Mouse (Mus musculus) hindbrain, embryonic 16.5 days (tissue): ENCODE data around the gene Pik3ip1. TPM values are rescaled to one million over a fixed set of nuclear protein-coding genes. Genes with fewer than 3 reads are reported as not detected.

Experiments used
- ATAC-seq: fragments of 200-750 bp; cut with Nextera tagmentation; 2 replicates; pipeline ENCODE4 v1.8.0; 2017; ENCODE audit warnings: moderate TSS enrichment, moderate library complexity
- H3K27ac ChIP-seq: fragments of 300-500 bp; sonication (generic); 2 replicates; pipeline ENCODE4 v1.5.1; 2014; ENCODE audit warnings: low read depth, mild to moderate bottlenecking, control low read depth, low read length, moderate library complexity
- H3K27me3 ChIP-seq: fragments of 300-500 bp; sonication (generic); replicated peaks from 2 replicates; pipeline ENCODE4 v1.6.1; 2014; ENCODE audit warnings: low read length; ENCODE audit not compliant: control insufficient read depth, insufficient read depth
- H3K36me3 ChIP-seq: fragments of 300-500 bp; sonication (generic); 2 replicates; pipeline ENCODE4 v1.6.1; 2014; ENCODE audit warnings: mild to moderate bottlenecking, low read length, moderate library complexity, mixed read lengths; ENCODE audit not compliant: control insufficient read depth, insufficient read depth
- H3K4me1 ChIP-seq: fragments of 300-500 bp; sonication (generic); 2 replicates; pipeline ENCODE4 v1.6.1; 2014; ENCODE audit warnings: low read depth, low read length; ENCODE audit not compliant: control insufficient read depth, insufficient read depth
- H3K4me2 ChIP-seq: fragments of 300-500 bp; sonication (generic); 2 replicates; pipeline ENCODE4 v1.6.1; 2014; ENCODE audit warnings: mild to moderate bottlenecking, low read length, control low read depth, moderate library complexity
- H3K4me3 ChIP-seq: fragments of 300-500 bp; sonication (generic); 2 replicates; pipeline ENCODE4 v1.5.1; 2014; ENCODE audit warnings: mild to moderate bottlenecking, low read length, control low read depth, moderate library complexity
- H3K9ac ChIP-seq: fragments of 300-500 bp; sonication (generic); 2 replicates; pipeline ENCODE4 v1.6.1; 2014; ENCODE audit warnings: low read depth, mild to moderate bottlenecking, control low read depth, low read length, moderate library complexity
- H3K9me3 ChIP-seq: fragments of 300-500 bp; sonication (generic); 2 replicates; pipeline ENCODE4 v1.6.1; 2014; ENCODE audit warnings: mild to moderate bottlenecking, low read length, moderate library complexity; ENCODE audit not compliant: control insufficient read depth
- WGBS: fragments of 180-500 bp; shearing (Covaris S2); extraction: QIAGEN DNeasy Blood & Tissue Kit; methylation state at CpG from one replicate; pipeline ENCODE4 v1.1.7; 2014; 5-methylcytosine and 5-hydroxymethylcytosine counted together
- polyA plus RNA-seq: library from polyadenylated mRNA; unstranded; fragments of >200 nt; fragmentation: Nextera tagmentation; extraction: Ambion mirVana; gene quantifications from 2 replicates; pipeline ENCODE4 v1.2.1, GENCODE M21; 2015

Pik3ip1 gene
- polyA plus RNA-seq, 1 experiment from 2014 or later, result 36.1 TPM

- Histone ChIP-seq H3K27ac (no peak overlapping the region), H3K9ac (no peak overlapping the region), H3K4me3 (no peak overlapping the region), H3K9me3 (no peaks in the 10 kb centered on the region), H3K4me2 (no peak overlapping the region), H3K4me1 (no peaks in the 10 kb centered on the region; the same call in 1 of the 2 replicates), H3K36me3 (peaks cover 18% of the 10 kb centered on the region), H3K27me3 (no peaks in the 10 kb centered on the region)
- 88% methylated on average over 3 of the region's 3 CpGs for WGBS
- no peak for ATAC-seq
These were observed 32.7 kb downstream of the Pik3ip1 start for GRCm38 (mm10) chr11:3362854-3363253.

GRCm38 (mm10) chr11:3366411-3366810 lies 36.2 kb downstream of the Pik3ip1 start:
- Histone ChIP-seq H3K4me3 (no peak overlapping the region), H3K4me1 (peaks cover 20% of the 10 kb centered on the region), H3K9ac (peak overlapping the region; percentile 20; the same call in 1 of the 2 replicates)

GRCm38 (mm10) chr11:3368983-3369382 lies 38.8 kb downstream of the Pik3ip1 start:
- 61% methylated on average over 7 of the region's 7 CpGs for WGBS
- no peak overlapping the region for H3K9ac ChIP-seq
- peak overlapping the region; percentile 68 for H3K4me2 ChIP-seq
- no peak overlapping the region for H3K27ac ChIP-seq
- H3K27me3 ChIP-seq, result no peaks in the 10 kb centered on the region
- no peak for ATAC-seq
- peaks cover 33% of the 10 kb centered on the region for H3K4me1 ChIP-seq
- no peaks in the 10 kb centered on the region for H3K9me3 ChIP-seq
- H3K4me3 ChIP-seq, result no peak overlapping the region
- H3K36me3 ChIP-seq, result no peaks in the 10 kb centered on the region

More at GRCm38 (mm10) chr11:3366411-3366810, 36.2 kb downstream of the Pik3ip1 start:
- Histone ChIP-seq H3K9me3 (no peaks in the 10 kb centered on the region), H3K27ac (no peak overlapping the region), H3K27me3 (no peaks in the 10 kb centered on the region), H3K4me2 (no peak overlapping the region), H3K36me3 (0 out of 2 replicates have a peak, but pooled peaks cover 2% of the 10 kb centered on the region)
- WGBS, result 88% methylated on average over 7 of the region's 7 CpGs
- no peak for ATAC-seq

GRCm38 (mm10) chr11:3369449-3369848 lies 39.2 kb downstream of the Pik3ip1 start:
- peaks cover 38% of the 10 kb centered on the region for H3K4me1 ChIP-seq
- 63% methylated on average over 5 of the region's 5 CpGs for WGBS
- ATAC-seq, result no peak
- no peaks in the 10 kb centered on the region for H3K9me3 ChIP-seq
- H3K4me2 ChIP-seq, result peak overlapping the region; percentile 68
- H3K27ac ChIP-seq, result no peak overlapping the region
- H3K36me3 ChIP-seq, result no peaks in the 10 kb centered on the region
- no peak overlapping the region for H3K9ac ChIP-seq
- no peaks in the 10 kb centered on the region for H3K27me3 ChIP-seq
- no peak overlapping the region; the same call in 1 of the 2 replicates for H3K4me3 ChIP-seq

- Histone ChIP-seq H3K4me2 (peak overlapping the region; percentile 68), H3K9ac (peak overlapping the region; percentile 84), H3K36me3 (no peaks in the 10 kb centered on the region), H3K9me3 (no peaks in the 10 kb centered on the region), H3K4me3 (peak overlapping the region; percentile 72), H3K27ac (no peak overlapping the region), H3K27me3 (no peaks in the 10 kb centered on the region), H3K4me1 (peaks cover 39% of the 10 kb centered on the region)
- no peak for ATAC-seq
- WGBS, result 71% methylated on average over 2 of the region's 2 CpGs
These were observed 40.0 kb downstream of the Pik3ip1 start for GRCm38 (mm10) chr11:3370162-3370561.

GRCm38 (mm10) chr11:3370928-3371598 lies 40.9 kb downstream of the Pik3ip1 start:
- H3K4me1 ChIP-seq, result peaks cover 39% of the 10 kb centered on the region
- H3K9me3 ChIP-seq, result no peaks in the 10 kb centered on the region
- WGBS, result under 1% methylated on average over 24 of the region's 27 CpGs

GRCm38 (mm10) chr11:3371599-3372295 lies 41.5 kb downstream of the Pik3ip1 start:
- Histone ChIP-seq H3K27me3 (no peaks in the 10 kb centered on the region), H3K9me3 (no peaks in the 10 kb centered on the region), H3K4me1 (peaks cover 39% of the 10 kb centered on the region), H3K4me3 (peak overlapping the region; percentile 72), H3K9ac (peak overlapping the region; percentile 84), H3K27ac (peak overlapping the region; percentile 90), H3K4me2 (peak overlapping the region; percentile 68), H3K36me3 (no peaks in the 10 kb centered on the region)
- peak; percentile 57 for ATAC-seq
- WGBS, result 19% methylated on average over 7 of the region's 7 CpGs

More at GRCm38 (mm10) chr11:3370928-3371598, 40.9 kb downstream of the Pik3ip1 start:
- no peaks in the 10 kb centered on the region for H3K36me3 ChIP-seq
- ATAC-seq, result peak; percentile 97
- peak overlapping the region; percentile 68 for H3K4me2 ChIP-seq
- H3K9ac ChIP-seq, result peak overlapping the region; percentile 84
- peak overlapping the region; percentile 72 for H3K4me3 ChIP-seq
- H3K27ac ChIP-seq, result peak overlapping the region; percentile 90
- no peaks in the 10 kb centered on the region for H3K27me3 ChIP-seq

GRCm38 (mm10) chr11:3373591-3374292 lies 43.5 kb downstream of the Pik3ip1 start:
- Histone ChIP-seq H3K9me3 (no peaks in the 10 kb centered on the region), H3K4me3 (no peak overlapping the region), H3K9ac (no peak overlapping the region), H3K4me2 (peak overlapping the region; percentile 9), H3K36me3 (no peaks in the 10 kb centered on the region), H3K27ac (peak overlapping the region; percentile 64), H3K27me3 (no peaks in the 10 kb centered on the region), H3K4me1 (peaks cover 34% of the 10 kb centered on the region)
- ATAC-seq, result no peak
- WGBS, result 25% methylated on average over 7 of the region's 7 CpGs

GRCm38 (mm10) chr11:3374293-3374645 lies 44.1 kb downstream of the Pik3ip1 start:
- no peak for ATAC-seq
- Histone ChIP-seq H3K27me3 (no peaks in the 10 kb centered on the region), H3K9ac (no peak overlapping the region), H3K4me1 (peaks cover 29% of the 10 kb centered on the region), H3K27ac (peak overlapping the region; percentile 64), H3K4me2 (peak overlapping the region; percentile 9), H3K9me3 (no peaks in the 10 kb centered on the region), H3K36me3 (no peaks in the 10 kb centered on the region), H3K4me3 (no peak overlapping the region)
- WGBS, result 18% methylated on average over 7 of the region's 7 CpGs
